Mouse (Mus musculus) ovary, adult 10 weeks (tissue): Measurements from ENCODE around the gene Vps25. TPM values are rescaled to one million over a fixed set of nuclear protein-coding genes. Genes with fewer than 3 reads are reported as not detected.

Experiments
- polyA plus RNA-seq: library from polyadenylated mRNA; stranded (reverse); fragments of 350-450 nt; fragmentation: Illumina TruSeq; extraction: RNeasy Lipid Tissue Mini Kit (QIAGEN cat#74804); gene quantifications from one replicate; pipeline ENCODE4 v1.2.3, GENCODE M21; 2014

Gene Vps25
- polyA plus RNA-seq: 62.5 TPM

GRCm38 (mm10) chr11:101253613-101254389 is at the start of gene Vps25:
Gene Vps25, plus strand, starts transcription at chr11:101253707.

GRCm38 (mm10) chr11:101226065-101226701 is 27.3 kb upstream of the Vps25 start, which contains the start of gene Ezh1:
Gene Ezh1, minus strand, starts transcription at chr11:101226463.

GRCm38 (mm10) chr11:101245855-101246701 is 7.4 kb upstream of the Vps25 start, which contains the start of gene Ramp2:
Gene Ramp2, plus strand, starts transcription at chr11:101246028.

GRCm38 (mm10) chr11:101259948-101260825 is 6.7 kb downstream of the Vps25 start, which contains the start of gene Wnk4:
Gene Wnk4, plus strand, starts transcription at chr11:101260567.

GRCm38 (mm10) chr11:101278223-101279192 is 25.0 kb downstream of the Vps25 start, which contains the start of the genes Cntd1 and Coa3:
Gene Cntd1, plus strand, starts transcription at chr11:101279012.
Gene Coa3, minus strand, starts transcription at chr11:101279114.

GRCm38 (mm10) chr11:101302004-101302798 is 48.7 kb downstream of the Vps25 start, which contains the start of gene Becn1:
Gene Becn1, minus strand, starts transcription at chr11:101302286.

Other genes starting within 250 kb of the Vps25 start
- gene Atp6v0a1, start 244.3 kb upstream of the Vps25 start, polyA plus RNA-seq: 64.6 TPM
- gene Naglu, start 183.7 kb upstream of the Vps25 start, polyA plus RNA-seq: 1.3 TPM
- gene Hsd17b1, start 175.3 kb upstream of the Vps25 start, polyA plus RNA-seq: 159 TPM
- gene Coasy, start 171.1 kb upstream of the Vps25 start, polyA plus RNA-seq: 6.9 TPM
- 28.9 TPM for gene Mlx, start 166.4 kb upstream of the Vps25 start, polyA plus RNA-seq
- 10.6 TPM for gene Psmc3ip, start 158.3 kb upstream of the Vps25 start, polyA plus RNA-seq
- 48.5 TPM for gene Retreg3, start 133.8 kb upstream of the Vps25 start, polyA plus RNA-seq
- 1.2 TPM for gene Tubg1, start 133.8 kb upstream of the Vps25 start, polyA plus RNA-seq
- not detected for gene Tubg2, start 97.8 kb upstream of the Vps25 start, polyA plus RNA-seq
- 0.48 TPM for gene Cntnap1, start 83.2 kb upstream of the Vps25 start, polyA plus RNA-seq
- gene Plekhh3, start 82.4 kb upstream of the Vps25 start, polyA plus RNA-seq: 0.48 TPM
- gene Ccr10, start 78.3 kb upstream of the Vps25 start, polyA plus RNA-seq: not detected
- 28.3 TPM for gene Ezh1, start 27.2 kb upstream of the Vps25 start, polyA plus RNA-seq
- gene Ramp2, start 7.7 kb upstream of the Vps25 start, polyA plus RNA-seq: 10.1 TPM
- not detected for gene Wnk4, start 6.9 kb downstream of the Vps25 start, polyA plus RNA-seq
- gene Cntd1, start 25.3 kb downstream of the Vps25 start, polyA plus RNA-seq: 1.3 TPM
- gene Coa3, start 25.4 kb downstream of the Vps25 start, polyA plus RNA-seq: 3.5 TPM
- gene Becn1, start 48.6 kb downstream of the Vps25 start, polyA plus RNA-seq: 83.0 TPM
- 240 TPM for gene Psme3, start 62.5 kb downstream of the Vps25 start, polyA plus RNA-seq
- 0.26 TPM for gene Aoc2, start 71.4 kb downstream of the Vps25 start, polyA plus RNA-seq
- 59.7 TPM for gene Aoc3, start 76.9 kb downstream of the Vps25 start, polyA plus RNA-seq
- not detected for gene G6pc, start 113.9 kb downstream of the Vps25 start, polyA plus RNA-seq
- gene Aarsd1, start 163.9 kb downstream of the Vps25 start, polyA plus RNA-seq: 8.1 TPM
- gene Gm27029, start 171.1 kb downstream of the Vps25 start, polyA plus RNA-seq: not detected
- gene Rundc1, start 171.4 kb downstream of the Vps25 start, polyA plus RNA-seq: 3.1 TPM
- 3.0 TPM for gene Ptges3l, start 171.6 kb downstream of the Vps25 start, polyA plus RNA-seq
- gene Rpl27, start 188.6 kb downstream of the Vps25 start, polyA plus RNA-seq: 91.3 TPM
- gene Ifi35, start 194.7 kb downstream of the Vps25 start, polyA plus RNA-seq: 0.68 TPM
- 31.6 TPM for gene Rnd2, start 211.3 kb downstream of the Vps25 start, polyA plus RNA-seq
- gene Vat1, start 212.5 kb downstream of the Vps25 start, polyA plus RNA-seq: 1.8 TPM